Mouse (Mus musculus) hematopoietic multipotent progenitor cell, adult 10-12 weeks (in vitro differentiated cells): ENCODE results near the gene Olfr366. TPM values are rescaled to one million over a fixed set of nuclear protein-coding genes. Genes with fewer than 3 reads are reported as not detected.

Source experiments
- polyA plus RNA-seq: library from polyadenylated mRNA; stranded (reverse); fragments of >175 nt; gene quantifications from 2 replicates; pipeline ENCODE4 v1.2.3, GENCODE M21; 2012; ENCODE audit warnings: low replicate concordance

Olfr366 gene
- not detected in 2 replicates for polyA plus RNA-seq

DNA sequence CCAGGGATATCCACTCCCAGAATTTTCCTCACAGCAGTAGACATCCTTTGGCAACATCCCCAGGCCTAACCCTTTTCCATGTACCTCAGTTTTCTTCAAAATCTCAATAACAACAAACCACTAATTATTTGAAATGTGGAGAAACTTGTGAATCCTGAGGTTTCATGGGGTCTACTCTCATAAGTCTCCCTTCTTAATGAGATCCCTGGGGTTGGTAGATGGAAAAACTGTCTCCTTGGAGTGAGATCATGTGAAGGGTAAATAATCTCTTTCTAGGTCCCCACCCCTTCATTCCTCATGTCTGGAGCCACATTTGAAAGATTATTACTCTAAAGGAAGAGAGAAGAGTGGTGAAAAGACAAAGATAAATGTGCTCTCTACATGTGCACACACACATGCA is at the start of gene Olfr366:
TSS of gene Olfr366 (plus strand) at position 301 of the 400 bp plus-strand sequence.

DNA sequence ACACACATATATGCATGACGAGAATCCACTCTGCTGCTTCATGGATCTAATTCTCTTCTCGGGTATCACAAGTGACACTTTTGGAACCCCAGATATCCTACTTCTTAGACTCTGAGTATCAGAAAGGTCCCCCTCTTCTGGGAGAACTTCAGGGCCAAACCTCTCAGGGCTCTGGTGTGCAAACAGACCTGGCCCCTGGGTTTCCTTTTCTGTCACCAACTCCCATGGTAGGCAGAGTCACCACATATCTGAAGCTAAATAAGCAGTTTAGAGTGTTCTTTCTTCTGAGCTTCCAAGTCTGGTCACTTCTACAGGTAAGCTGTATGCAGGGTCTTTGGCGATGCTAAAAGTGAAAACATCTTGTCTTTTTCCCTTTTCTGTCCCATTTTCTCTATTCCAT is 23.5 kb upstream of the Olfr366 start, which contains the start of gene Olfr365:
TSS of gene Olfr365 (plus strand) at position 301 of the 400 bp plus-strand sequence.

Other genes with a start within 250 kb of the Olfr366 start
- gene Olfr357, start 217.7 kb upstream of the Olfr366 start, polyA plus RNA-seq, result not detected in 2 replicates
- gene Olfr358, start 202.2 kb upstream of the Olfr366 start, polyA plus RNA-seq, result not detected in 2 replicates
- gene Olfr360, start 145.8 kb upstream of the Olfr366 start, polyA plus RNA-seq, result not detected in 2 replicates
- not detected in 2 replicates for gene Olfr361, start 122.3 kb upstream of the Olfr366 start, polyA plus RNA-seq
- not detected in 2 replicates for gene Olfr362, start 93.7 kb upstream of the Olfr366 start, polyA plus RNA-seq
- not detected in 2 replicates for gene Olfr364-ps1, start 72.3 kb upstream of the Olfr366 start, polyA plus RNA-seq
- gene Olfr365, start 23.4 kb upstream of the Olfr366 start, polyA plus RNA-seq, result not detected in 2 replicates
- gene Olfr368, start 114.9 kb downstream of the Olfr366 start, polyA plus RNA-seq, result not detected in 2 replicates
- 4.0 and 17.5 TPM in 2 replicates for gene Pdcl, start 147.8 kb downstream of the Olfr366 start, polyA plus RNA-seq
- 3.1 and 3.4 TPM in 2 replicates for gene Rc3h2, start 211.3 kb downstream of the Olfr366 start, polyA plus RNA-seq
- gene Zbtb26, start 231.6 kb downstream of the Olfr366 start, polyA plus RNA-seq, result 0.54 and 0.83 TPM in 2 replicates
- 1.9 and 2.2 TPM in 2 replicates for gene Zbtb6, start 231.6 kb downstream of the Olfr366 start, polyA plus RNA-seq
- 2.3 and 3.9 TPM in 2 replicates for gene Rabgap1, start 231.7 kb downstream of the Olfr366 start, polyA plus RNA-seq